Mouse (Mus musculus) heart, embryonic 15.5 days (tissue): ENCODE data around the gene Abcc1. TPM values are rescaled to one million over a fixed set of nuclear protein-coding genes. Genes with fewer than 3 reads are reported as not detected.

Experiments used
- ATAC-seq: fragments of 200-750 bp; cut with Nextera tagmentation; replicated peaks from 2 replicates; pipeline ENCODE4 v1.8.0; 2017; ENCODE audit warnings: low read depth, moderate TSS enrichment; ENCODE audit not compliant: insufficient number of reproducible peaks, insufficient read depth, low FRiP score
- H3K27ac ChIP-seq: fragments of 300-500 bp; sonication (generic); 2 replicates; pipeline ENCODE4 v1.5.1; 2015; ENCODE audit warnings: mild to moderate bottlenecking, inconsistent platforms
- H3K27me3 ChIP-seq: fragments of 300-500 bp; sonication (generic); 2 replicates; pipeline ENCODE4 v1.6.1; 2015; ENCODE audit warnings: inconsistent platforms
- H3K36me3 ChIP-seq: fragments of 300-500 bp; sonication (generic); 2 replicates; pipeline ENCODE4 v1.6.1; 2015; ENCODE audit warnings: mild to moderate bottlenecking, inconsistent platforms
- H3K4me1 ChIP-seq: fragments of 300-500 bp; sonication (generic); replicated peaks from 2 replicates; pipeline ENCODE4 v1.6.1; 2015; ENCODE audit warnings: inconsistent platforms
- H3K4me2 ChIP-seq: fragments of 300-500 bp; sonication (generic); 2 replicates; pipeline ENCODE4 v1.6.1; 2015; ENCODE audit warnings: inconsistent platforms, mild to moderate bottlenecking, moderate library complexity
- H3K4me3 ChIP-seq: fragments of 300-500 bp; sonication (generic); 2 replicates; pipeline ENCODE4 v1.5.1; 2015; ENCODE audit warnings: mild to moderate bottlenecking, inconsistent platforms
- H3K9ac ChIP-seq: fragments of 300-500 bp; sonication (generic); 2 replicates; pipeline ENCODE4 v1.6.1; 2015; ENCODE audit warnings: mild to moderate bottlenecking, inconsistent platforms
- H3K9me3 ChIP-seq: fragments of 300-500 bp; sonication (generic); replicated peaks from 2 replicates; pipeline ENCODE4 v1.6.1; 2016; ENCODE audit warnings: inconsistent platforms
- WGBS: fragments of 180-500 bp; shearing (Covaris S2); methylation state at CpG from one replicate; pipeline ENCODE4 v1.1.7; 2015; ENCODE audit warnings: mixed read lengths; 5-methylcytosine and 5-hydroxymethylcytosine counted together
- polyA plus RNA-seq: library from polyadenylated mRNA; unstranded; fragments of >200 nt; fragmentation: Nextera tagmentation; extraction: Ambion mirVana; gene quantifications from 2 replicates; pipeline ENCODE4 v1.2.1, GENCODE M21; 2015

The Abcc1 gene
- polyA plus RNA-seq, 1 experiment from 2014 or later = 2.8 TPM

DNA sequence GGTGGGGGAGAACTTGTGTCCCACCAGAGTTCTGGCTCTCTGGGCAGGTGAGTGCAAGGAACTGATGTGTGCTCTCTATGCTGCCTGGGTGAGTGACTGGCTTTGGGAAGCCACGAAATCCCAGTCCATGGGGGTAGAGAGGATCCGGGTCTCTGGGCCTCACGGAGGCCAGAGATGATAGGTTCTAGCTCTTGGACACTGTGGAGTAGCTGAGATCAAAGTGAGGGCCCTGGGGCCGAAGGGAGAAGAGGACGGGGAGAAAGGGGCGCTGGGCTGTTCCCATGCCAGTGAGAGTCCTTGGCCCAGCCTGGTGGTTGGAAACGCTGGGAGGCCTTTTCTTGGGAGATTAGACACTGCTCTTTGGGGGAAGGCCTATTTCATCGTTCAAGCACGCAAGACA, 53.8 kb downstream of the Abcc1 start:
- no peaks in the 10 kb centered on the region for H3K36me3 ChIP-seq
- no peaks in the 10 kb centered on the region for H3K4me1 ChIP-seq
- no peaks in the 10 kb centered on the region for H3K9me3 ChIP-seq
- no peak overlapping the region for H3K4me2 ChIP-seq
- H3K27ac ChIP-seq = no peak overlapping the region
- no peak for ATAC-seq
- no peak overlapping the region for H3K4me3 ChIP-seq
- H3K27me3 ChIP-seq = no peaks in the 10 kb centered on the region
- H3K9ac ChIP-seq = no peak overlapping the region
- WGBS = 81% methylated on average over 9 of the region's 9 CpGs

DNA sequence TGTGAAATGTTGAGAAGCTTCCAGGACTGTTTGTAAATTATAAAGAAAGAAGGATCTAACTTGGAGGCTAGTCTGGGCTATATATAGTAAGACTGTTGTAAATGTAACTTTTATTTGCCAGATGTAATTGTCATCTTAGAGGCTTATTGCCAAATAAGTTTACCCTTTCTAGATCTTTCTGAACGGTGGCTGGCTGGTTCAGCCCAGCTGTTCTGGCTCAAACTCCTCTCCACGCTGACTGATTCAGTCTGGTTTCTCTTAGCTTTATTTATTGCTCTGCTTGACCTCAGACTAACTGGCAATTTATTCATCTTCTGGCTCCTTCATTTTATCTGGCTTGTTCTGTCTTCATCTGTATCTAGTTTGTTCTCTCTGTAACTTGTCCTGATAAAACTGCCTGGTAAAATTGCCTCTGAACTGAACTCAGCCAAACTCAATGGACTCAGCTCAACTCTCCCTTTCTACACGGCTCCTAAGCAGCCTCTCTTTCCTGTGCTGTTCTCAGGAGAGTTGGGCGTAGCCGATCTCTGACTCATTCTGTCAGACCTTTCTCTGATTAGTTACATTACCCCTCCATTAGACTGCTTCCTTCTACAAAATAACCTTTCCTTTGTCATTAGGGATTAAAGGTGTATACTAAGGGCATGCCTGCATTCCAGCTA, 55.7 kb downstream of the Abcc1 start:
- Histone ChIP-seq H3K4me3 (no peak overlapping the region), H3K9ac (no peak overlapping the region), H3K27ac (no peak overlapping the region), H3K4me2 (no peak overlapping the region), H3K4me1 (no peaks in the 10 kb centered on the region), H3K27me3 (no peaks in the 10 kb centered on the region), H3K36me3 (no peaks in the 10 kb centered on the region), H3K9me3 (no peaks in the 10 kb centered on the region)
- WGBS = 70% methylated on average over 5 of the region's 5 CpGs
- no peak for ATAC-seq

GRCm38 (mm10) chr16:14420496-14421132, 59.3 kb downstream of the Abcc1 start:
- no peaks in the 10 kb centered on the region for H3K27me3 ChIP-seq
- no peak overlapping the region for H3K4me2 ChIP-seq
- H3K9me3 ChIP-seq = no peaks in the 10 kb centered on the region
- WGBS = 79% methylated on average over 5 of the region's 5 CpGs
- no peak overlapping the region for H3K9ac ChIP-seq
- no peak for ATAC-seq
- no peaks in the 10 kb centered on the region for H3K4me1 ChIP-seq
- H3K36me3 ChIP-seq = no peaks in the 10 kb centered on the region
- no peak overlapping the region for H3K4me3 ChIP-seq
- H3K27ac ChIP-seq = no peak overlapping the region

DNA sequence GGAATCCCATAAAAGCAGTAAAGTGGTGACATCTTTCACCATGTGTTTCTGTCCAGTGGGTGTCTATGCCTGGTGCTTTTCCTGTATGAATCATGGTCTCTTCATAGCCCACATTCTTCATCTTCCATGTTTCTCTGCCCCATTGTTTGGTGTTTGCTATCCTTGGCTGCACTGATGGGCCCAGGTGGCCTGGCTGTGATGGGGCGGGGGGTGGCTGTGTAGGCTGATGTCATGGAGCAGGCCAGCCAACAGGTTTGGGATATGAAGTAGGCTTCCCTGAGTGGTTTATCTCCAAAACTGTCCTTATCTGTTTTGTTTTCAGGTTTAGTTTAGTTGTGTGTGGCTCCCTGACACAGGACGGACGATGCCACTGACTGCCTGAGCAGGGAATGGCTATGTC, 60.7 kb downstream of the Abcc1 start:
- H3K9ac ChIP-seq = no peak overlapping the region
- H3K4me3 ChIP-seq = no peak overlapping the region
- H3K27ac ChIP-seq = no peak overlapping the region
- no peaks in the 10 kb centered on the region for H3K27me3 ChIP-seq
- H3K4me1 ChIP-seq = no peaks in the 10 kb centered on the region
- 87% methylated on average over 3 of the region's 3 CpGs for WGBS
- H3K36me3 ChIP-seq = no peaks in the 10 kb centered on the region
- no peak for ATAC-seq
- no peak overlapping the region for H3K4me2 ChIP-seq
- H3K9me3 ChIP-seq = no peaks in the 10 kb centered on the region

DNA sequence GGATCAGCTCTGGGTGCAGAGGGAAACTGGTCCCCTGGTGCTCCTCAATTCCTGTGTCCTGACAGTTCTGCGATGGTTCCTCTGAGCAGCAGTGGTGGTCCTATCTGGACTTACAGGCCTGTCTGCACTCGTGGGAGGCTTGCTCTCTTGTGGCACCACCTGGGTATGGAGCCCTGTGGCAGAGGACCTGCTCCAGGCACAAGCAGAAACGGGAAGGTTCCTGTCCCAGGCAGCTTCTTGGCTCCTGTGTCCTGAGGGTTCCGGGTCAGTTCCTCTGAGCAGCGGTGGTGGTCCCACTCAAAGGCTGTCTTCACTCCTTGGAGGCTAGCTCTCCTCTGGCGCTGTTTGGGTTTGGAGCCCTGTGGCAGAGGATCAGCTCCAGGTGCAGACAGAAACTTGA, 68.0 kb downstream of the Abcc1 start:
- no peak overlapping the region for H3K4me2 ChIP-seq
- H3K9ac ChIP-seq = no peak overlapping the region
- H3K9me3 ChIP-seq = no peaks in the 10 kb centered on the region
- no peak for ATAC-seq
- H3K36me3 ChIP-seq = no peaks in the 10 kb centered on the region
- no peak overlapping the region for H3K27ac ChIP-seq
- 83% methylated on average over 6 of the region's 6 CpGs for WGBS
- no peaks in the 10 kb centered on the region for H3K4me1 ChIP-seq
- H3K27me3 ChIP-seq = no peaks in the 10 kb centered on the region
- no peak overlapping the region for H3K4me3 ChIP-seq

GRCm38 (mm10) chr16:14432996-14433395, 71.6 kb downstream of the Abcc1 start:
- Histone ChIP-seq H3K36me3 (no peaks in the 10 kb centered on the region), H3K9ac (no peak overlapping the region), H3K4me3 (no peak overlapping the region), H3K4me2 (no peak overlapping the region), H3K27me3 (no peaks in the 10 kb centered on the region), H3K4me1 (no peaks in the 10 kb centered on the region), H3K9me3 (no peaks in the 10 kb centered on the region), H3K27ac (no peak overlapping the region)
- ATAC-seq = no peak
- 90% methylated on average over 5 of the region's 5 CpGs for WGBS

GRCm38 (mm10) chr16:14435526-14435925, 74.2 kb downstream of the Abcc1 start:
- H3K4me1 ChIP-seq = no peaks in the 10 kb centered on the region
- no peaks in the 10 kb centered on the region for H3K36me3 ChIP-seq
- H3K4me2 ChIP-seq = no peak overlapping the region
- no peak for ATAC-seq
- H3K9ac ChIP-seq = no peak overlapping the region
- 75% methylated on average over 1 of the region's 1 CpGs for WGBS
- H3K9me3 ChIP-seq = no peaks in the 10 kb centered on the region
- no peak overlapping the region for H3K4me3 ChIP-seq
- H3K27ac ChIP-seq = no peak overlapping the region
- H3K27me3 ChIP-seq = no peaks in the 10 kb centered on the region

GRCm38 (mm10) chr16:14437446-14437982, 76.2 kb downstream of the Abcc1 start:
- Histone ChIP-seq H3K27me3 (no peaks in the 10 kb centered on the region), H3K4me2 (no peak overlapping the region), H3K9me3 (no peaks in the 10 kb centered on the region), H3K9ac (no peak overlapping the region), H3K27ac (no peak overlapping the region), H3K4me3 (no peak overlapping the region), H3K4me1 (no peaks in the 10 kb centered on the region), H3K36me3 (no peaks in the 10 kb centered on the region)
- 87% methylated on average over 8 of the region's 8 CpGs for WGBS
- ATAC-seq = no peak

DNA sequence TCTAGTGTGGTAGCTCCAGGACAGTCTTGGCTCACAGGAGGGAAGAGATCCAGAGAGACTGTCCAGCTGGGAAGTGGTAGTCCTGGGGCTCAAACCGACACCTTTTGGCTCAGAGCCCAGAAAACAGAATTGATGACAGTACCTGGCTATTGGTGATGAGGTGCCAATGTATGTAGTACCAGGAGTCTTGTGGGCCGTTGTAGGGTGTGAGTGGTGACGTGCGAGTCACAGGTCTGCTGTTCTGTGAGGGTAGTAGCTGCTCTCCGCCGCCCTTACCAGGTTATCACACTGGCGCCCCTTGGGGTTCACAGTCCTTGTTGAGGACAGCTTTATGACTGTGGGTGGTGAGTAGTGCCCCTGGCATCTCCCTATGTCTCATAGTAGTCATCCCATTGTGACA, 77.2 kb downstream of the Abcc1 start:
- no peaks in the 10 kb centered on the region for H3K36me3 ChIP-seq
- H3K9me3 ChIP-seq = no peaks in the 10 kb centered on the region
- no peak overlapping the region for H3K9ac ChIP-seq
- H3K27me3 ChIP-seq = no peaks in the 10 kb centered on the region
- H3K4me1 ChIP-seq = no peaks in the 10 kb centered on the region
- WGBS = 69% methylated on average over 7 of the region's 7 CpGs
- H3K27ac ChIP-seq = no peak overlapping the region
- H3K4me3 ChIP-seq = no peak overlapping the region
- no peak overlapping the region for H3K4me2 ChIP-seq
- ATAC-seq = no peak

DNA sequence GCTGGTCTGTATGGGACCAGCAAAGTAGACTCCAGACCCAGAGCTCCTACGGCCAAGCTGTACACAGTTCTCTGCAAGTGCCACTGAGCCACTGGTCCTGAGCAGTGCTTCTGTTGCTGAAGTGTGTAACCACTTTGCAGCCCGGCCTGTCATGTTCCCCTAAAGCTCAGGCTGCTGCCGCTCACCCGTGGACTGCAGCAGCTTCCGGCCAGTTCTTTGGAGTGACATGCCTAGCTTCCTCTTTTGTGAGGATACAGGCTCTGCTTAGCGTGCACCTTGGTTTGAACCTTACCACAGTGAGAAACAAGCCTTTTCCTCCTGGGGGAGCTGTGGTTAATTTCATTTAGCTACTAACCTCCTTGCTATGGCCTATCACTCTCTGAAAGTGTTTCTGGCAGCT, 77.7 kb downstream of the Abcc1 start:
- Histone ChIP-seq H3K27me3 (no peaks in the 10 kb centered on the region), H3K9me3 (no peaks in the 10 kb centered on the region), H3K4me3 (no peak overlapping the region), H3K4me1 (no peaks in the 10 kb centered on the region; the same call in 1 of the 2 replicates), H3K27ac (no peak overlapping the region), H3K9ac (no peak overlapping the region), H3K4me2 (no peak overlapping the region), H3K36me3 (no peaks in the 10 kb centered on the region)
- no peak for ATAC-seq
- 86% methylated on average over 6 of the region's 6 CpGs for WGBS

GRCm38 (mm10) chr16:14439801-14440614, 78.7 kb downstream of the Abcc1 start:
- no peak for ATAC-seq
- Histone ChIP-seq H3K4me3 (no peak overlapping the region), H3K27me3 (no peaks in the 10 kb centered on the region), H3K4me1 (peaks cover 6% of the 10 kb centered on the region), H3K36me3 (no peaks in the 10 kb centered on the region), H3K9me3 (no peaks in the 10 kb centered on the region), H3K4me2 (no peak overlapping the region), H3K27ac (no peak overlapping the region), H3K9ac (no peak overlapping the region)
- WGBS = 87% methylated on average over 2 of the region's 2 CpGs
